Mouse (Mus musculus): ENCODE data around the gene Pdgfa. TPM values are rescaled to one million over a fixed set of nuclear protein-coding genes. Genes with fewer than 3 reads are reported as not detected.

The Pdgfa gene
- polyA plus RNA-seq, 1 experiment from 2014 or later, result 69.2 TPM

DNA sequence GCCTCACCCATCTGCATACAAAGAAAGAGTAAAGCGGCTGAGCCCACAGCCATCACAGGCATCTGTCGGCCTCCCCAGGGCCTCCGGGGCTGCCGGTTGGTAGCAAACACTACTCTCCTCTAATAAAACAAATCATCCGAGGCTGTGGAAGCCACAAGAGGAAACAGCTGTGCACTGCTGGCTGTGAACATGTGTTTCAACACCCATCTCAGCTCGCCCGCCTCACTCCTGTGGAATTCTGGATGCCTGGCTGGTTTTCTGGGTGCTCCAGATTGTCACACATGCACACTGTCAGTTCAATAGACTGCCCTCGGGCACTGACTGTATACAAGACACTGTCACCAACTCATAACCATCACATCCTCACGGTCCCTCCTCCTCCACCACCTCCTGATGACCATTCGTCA lies 40.7 kb downstream of the Pdgfa start:
- ATAC-seq (replicated peaks; ENCODE audit: low FRiP score, low TSS enrichment, low read depth) (no peak), DNase-seq (ENCODE audit: low spot score) (peak; percentile 71)
- Histone ChIP-seq H3K36me3 (ENCODE audit: control insufficient read depth, insufficient read depth, low read length) (no peaks in the 10 kb centered on the region), H3K27me3 (replicated peaks; ENCODE audit: control insufficient read depth, insufficient read depth, low read length) (no peaks in the 10 kb centered on the region), H3K9me3 (ENCODE audit: control insufficient read depth, low read length) (no peaks in the 10 kb centered on the region), H3K4me2 (ENCODE audit: low read length) (no peak overlapping the region), H3K9ac (ENCODE audit: low read length) (no peak overlapping the region), H3K4me1 (replicated peaks; ENCODE audit: control insufficient read depth, insufficient read depth, low read length) (peaks cover 30% of the 10 kb centered on the region), H3K27ac (ENCODE audit: low read depth) (peak overlapping the region; percentile 69), H3K4me3 (ENCODE audit: low read depth, low read length) (no peak overlapping the region)
- 28% methylated on average over 10 of the region's 10 CpGs for WGBS

DNA sequence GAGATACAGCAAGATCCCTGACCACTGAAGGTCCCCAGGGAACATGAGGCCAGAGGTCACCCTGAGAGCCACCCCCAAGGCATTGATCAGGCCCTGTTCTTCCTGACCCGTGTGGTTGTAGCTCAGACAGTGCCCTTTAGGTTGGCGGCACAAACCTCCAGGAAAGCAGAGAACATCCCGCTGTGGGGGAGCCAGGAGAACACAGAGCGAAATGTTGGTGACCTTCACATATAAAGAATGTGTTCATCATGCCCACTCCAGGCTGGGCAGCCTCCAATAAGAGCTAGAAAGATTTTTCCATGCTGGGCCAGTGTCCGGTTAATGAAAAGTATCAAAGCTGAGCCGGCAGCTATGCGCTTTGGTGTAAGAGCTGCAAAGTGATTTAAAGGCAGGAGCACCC lies 43.2 kb downstream of the Pdgfa start:
- Histone ChIP-seq H3K4me1 (replicated peaks; ENCODE audit: control insufficient read depth, insufficient read depth, low read length) (peaks cover 35% of the 10 kb centered on the region), H3K4me2 (ENCODE audit: low read length) (no peak overlapping the region), H3K36me3 (ENCODE audit: control insufficient read depth, insufficient read depth, low read length) (no peaks in the 10 kb centered on the region), H3K27ac (ENCODE audit: low read depth) (no peak overlapping the region), H3K27me3 (replicated peaks; ENCODE audit: control insufficient read depth, insufficient read depth, low read length) (no peaks in the 10 kb centered on the region), H3K9me3 (ENCODE audit: control insufficient read depth, low read length) (no peaks in the 10 kb centered on the region), H3K9ac (ENCODE audit: low read length) (no peak overlapping the region), H3K4me3 (ENCODE audit: low read depth, low read length) (no peak overlapping the region)
- DNase-seq (ENCODE audit: low spot score), result no peak
- WGBS, result 79% methylated on average over 7 of the region's 7 CpGs
- ATAC-seq (replicated peaks; ENCODE audit: low FRiP score, low TSS enrichment, low read depth), result no peak

DNA sequence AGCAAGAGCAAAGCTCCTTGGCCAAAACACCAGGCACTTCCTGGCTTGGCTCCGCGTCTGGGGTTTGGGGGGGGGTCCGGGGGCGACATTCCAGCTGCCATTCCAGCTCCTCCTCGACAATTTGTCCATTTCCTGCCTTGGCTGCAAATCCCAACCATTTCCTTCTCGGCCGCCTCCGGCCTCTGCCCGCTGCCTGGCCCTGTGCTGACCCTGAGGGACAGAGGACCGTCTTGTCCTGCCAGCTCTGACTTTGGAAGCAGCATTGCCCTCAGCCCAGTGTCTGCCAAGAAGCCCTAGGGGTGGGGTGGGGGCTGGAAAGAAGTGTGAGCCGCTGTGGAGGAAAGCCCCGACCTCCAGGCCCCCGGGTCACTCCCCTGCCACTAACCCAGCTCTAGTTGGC lies 44.2 kb downstream of the Pdgfa start:
- H3K4me2 ChIP-seq (ENCODE audit: low read length), result no peak overlapping the region
- no peaks in the 10 kb centered on the region for H3K9me3 ChIP-seq (ENCODE audit: control insufficient read depth, low read length)
- no peaks in the 10 kb centered on the region for H3K27me3 ChIP-seq (replicated peaks; ENCODE audit: control insufficient read depth, insufficient read depth, low read length)
- no peak overlapping the region for H3K9ac ChIP-seq (ENCODE audit: low read length)
- H3K27ac ChIP-seq (ENCODE audit: low read depth), result no peak overlapping the region; the same call in 1 of the 2 replicates
- no peak overlapping the region for H3K4me3 ChIP-seq (ENCODE audit: low read depth, low read length)
- peaks cover 45% of the 10 kb centered on the region for H3K4me1 ChIP-seq (replicated peaks; ENCODE audit: control insufficient read depth, insufficient read depth, low read length)
- no peak for DNase-seq (ENCODE audit: low spot score)
- 44% methylated on average over 13 of the region's 13 CpGs for WGBS
- ATAC-seq (replicated peaks; ENCODE audit: low FRiP score, low TSS enrichment, low read depth), result no peak
- no peaks in the 10 kb centered on the region for H3K36me3 ChIP-seq (ENCODE audit: control insufficient read depth, insufficient read depth, low read length)

DNA sequence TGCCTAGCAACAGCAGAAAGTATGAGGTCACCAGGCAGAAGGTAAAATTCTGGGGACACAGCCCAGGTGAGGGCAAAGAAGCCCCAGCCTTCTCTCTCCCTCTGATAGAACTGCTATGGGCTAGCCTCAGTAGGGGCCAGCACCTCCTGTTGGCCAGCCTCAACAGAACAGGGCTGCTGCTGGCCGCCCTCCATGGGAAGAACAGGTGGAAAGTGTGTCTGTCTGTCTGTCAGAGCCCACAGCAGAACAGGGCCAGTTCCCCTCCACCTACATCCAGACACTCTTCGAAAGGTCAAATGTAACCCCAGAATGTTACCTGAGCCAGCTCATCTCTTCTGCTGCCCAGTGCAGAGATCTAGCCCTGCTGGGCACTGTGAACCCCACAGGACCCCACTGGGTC lies 45.9 kb downstream of the Pdgfa start:
- DNase-seq (ENCODE audit: low spot score) (no peak), ATAC-seq (replicated peaks; ENCODE audit: low FRiP score, low TSS enrichment, low read depth) (no peak)
- Histone ChIP-seq H3K4me2 (ENCODE audit: low read length) (no peak overlapping the region), H3K9ac (ENCODE audit: low read length) (no peak overlapping the region), H3K36me3 (ENCODE audit: control insufficient read depth, insufficient read depth, low read length) (no peaks in the 10 kb centered on the region), H3K27ac (ENCODE audit: low read depth) (no peak overlapping the region), H3K9me3 (ENCODE audit: control insufficient read depth, low read length) (no peaks in the 10 kb centered on the region), H3K27me3 (replicated peaks; ENCODE audit: control insufficient read depth, insufficient read depth, low read length) (no peaks in the 10 kb centered on the region), H3K4me3 (ENCODE audit: low read depth, low read length) (no peak overlapping the region), H3K4me1 (replicated peaks; ENCODE audit: control insufficient read depth, insufficient read depth, low read length) (peaks cover 53% of the 10 kb centered on the region)
- 93% methylated on average over 2 of the region's 2 CpGs for WGBS

DNA sequence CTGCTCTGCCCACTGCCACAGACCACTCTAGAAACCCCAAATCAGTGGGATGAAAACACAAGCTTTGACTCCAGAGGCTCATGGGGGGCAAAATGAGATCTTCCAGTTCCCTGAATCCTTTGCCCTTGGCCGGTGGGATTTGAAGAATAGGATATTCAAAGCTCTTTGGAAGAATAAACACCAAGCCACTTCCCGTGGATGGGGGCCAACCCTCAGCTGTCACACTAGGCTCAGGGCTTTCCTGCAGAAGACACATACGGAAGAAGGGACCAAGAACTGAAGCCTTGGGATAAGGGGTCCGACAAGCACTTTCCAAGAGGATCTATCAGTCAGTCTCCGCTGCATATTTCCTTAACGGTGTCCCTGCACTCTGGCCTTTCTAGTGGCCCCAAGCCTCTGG lies 48.0 kb downstream of the Pdgfa start:
- Histone ChIP-seq H3K4me1 (replicated peaks; ENCODE audit: control insufficient read depth, insufficient read depth, low read length) (peaks cover 40% of the 10 kb centered on the region), H3K4me3 (ENCODE audit: low read depth, low read length) (no peak overlapping the region), H3K9me3 (ENCODE audit: control insufficient read depth, low read length) (no peaks in the 10 kb centered on the region), H3K27ac (ENCODE audit: low read depth) (peak overlapping the region; percentile 51; the same call in 1 of the 2 replicates), H3K4me2 (ENCODE audit: low read length) (no peak overlapping the region), H3K9ac (ENCODE audit: low read length) (no peak overlapping the region), H3K27me3 (replicated peaks; ENCODE audit: control insufficient read depth, insufficient read depth, low read length) (no peaks in the 10 kb centered on the region), H3K36me3 (ENCODE audit: control insufficient read depth, insufficient read depth, low read length) (no peaks in the 10 kb centered on the region)
- DNase-seq (ENCODE audit: low spot score) (no peak), ATAC-seq (replicated peaks; ENCODE audit: low FRiP score, low TSS enrichment, low read depth) (no peak)
- WGBS, result 64% methylated on average over 6 of the region's 6 CpGs

DNA sequence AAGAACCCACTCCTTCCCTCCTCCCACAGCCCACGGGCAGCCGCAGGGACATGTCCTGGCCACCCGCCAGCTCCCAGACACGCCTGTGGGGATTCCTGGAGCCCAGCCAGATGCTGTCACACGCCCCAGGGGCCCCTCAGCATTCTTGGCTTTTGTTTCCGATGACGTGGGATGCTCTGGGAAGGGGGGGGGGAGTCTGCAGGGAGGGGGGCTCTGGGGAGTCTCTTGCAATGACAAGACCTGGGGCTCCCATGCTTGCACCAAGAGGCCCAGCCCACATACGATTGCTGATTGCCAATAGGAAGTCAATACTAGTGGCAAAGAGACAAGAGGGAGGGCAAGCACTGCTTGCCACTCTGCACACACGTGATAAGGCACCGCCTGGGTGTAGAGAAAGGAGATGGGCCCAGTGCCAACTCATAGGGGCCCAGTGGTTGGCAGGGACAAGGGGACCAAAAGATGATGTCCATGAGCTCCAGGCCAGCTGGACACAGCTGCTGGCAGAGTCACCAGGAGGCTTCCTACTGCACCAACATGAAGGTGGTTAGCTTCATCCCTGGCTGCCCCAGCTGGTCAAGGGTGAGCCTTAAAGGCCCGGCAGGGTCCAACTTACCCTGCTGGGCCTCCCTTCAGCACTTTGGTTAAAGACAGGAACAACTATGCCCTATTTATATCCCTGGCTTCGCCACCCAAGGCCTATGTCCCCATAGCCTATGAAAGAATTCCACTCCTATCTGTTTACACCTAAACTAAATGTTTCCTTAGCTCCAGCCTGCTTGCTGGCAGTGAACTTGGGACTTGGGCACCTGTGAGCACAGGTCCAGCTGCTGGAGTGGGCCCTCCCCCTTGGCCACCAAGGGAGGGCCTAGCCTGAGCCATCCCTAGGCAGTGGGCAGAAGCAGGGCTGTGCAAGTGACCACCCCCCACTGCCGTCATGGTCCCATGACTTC lies 48.9 kb downstream of the Pdgfa start:
- H3K4me1 ChIP-seq (replicated peaks; ENCODE audit: control insufficient read depth, insufficient read depth, low read length), result peaks cover 34% of the 10 kb centered on the region
- no peak overlapping the region for H3K9ac ChIP-seq (ENCODE audit: low read length)
- DNase-seq (ENCODE audit: low spot score) (peak; percentile 75), ATAC-seq (replicated peaks; ENCODE audit: low FRiP score, low TSS enrichment, low read depth) (peak; percentile 65)
- H3K4me2 ChIP-seq (ENCODE audit: low read length), result peak overlapping the region; percentile 0; the same call in 1 of the 2 replicates
- H3K27ac ChIP-seq (ENCODE audit: low read depth), result peak overlapping the region; percentile 51
- no peaks in the 10 kb centered on the region for H3K9me3 ChIP-seq (ENCODE audit: control insufficient read depth, low read length)
- 22% methylated on average over 13 of the region's 13 CpGs for WGBS
- no peaks in the 10 kb centered on the region for H3K27me3 ChIP-seq (replicated peaks; ENCODE audit: control insufficient read depth, insufficient read depth, low read length)
- H3K36me3 ChIP-seq (ENCODE audit: control insufficient read depth, insufficient read depth, low read length), result no peaks in the 10 kb centered on the region
- no peak overlapping the region for H3K4me3 ChIP-seq (ENCODE audit: low read depth, low read length)

DNA sequence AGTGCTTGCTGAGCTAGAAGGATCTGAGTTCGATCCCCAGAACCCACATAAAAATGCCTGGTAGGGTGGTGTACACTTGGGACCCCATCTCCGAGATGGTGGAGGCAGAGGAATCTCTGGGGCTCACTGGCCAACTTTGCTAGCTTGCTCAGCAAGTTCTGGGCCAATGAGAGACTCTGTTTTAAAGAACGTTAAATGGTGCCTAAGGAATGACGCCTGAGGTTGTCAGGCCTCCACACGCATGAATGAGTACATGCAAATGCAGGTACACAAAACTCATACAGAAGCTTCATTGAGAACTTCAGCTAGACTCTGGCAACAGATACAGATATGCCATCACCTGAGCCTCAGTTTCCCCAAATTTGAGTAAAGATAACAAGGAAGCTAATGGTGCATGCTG lies 49.7 kb downstream of the Pdgfa start:
- Histone ChIP-seq H3K27me3 (replicated peaks; ENCODE audit: control insufficient read depth, insufficient read depth, low read length) (no peaks in the 10 kb centered on the region), H3K4me1 (replicated peaks; ENCODE audit: control insufficient read depth, insufficient read depth, low read length) (peaks cover 29% of the 10 kb centered on the region), H3K27ac (ENCODE audit: low read depth) (0 out of 2 replicates have a peak overlapping the region, but pooled peaks have one; percentile 10), H3K36me3 (ENCODE audit: control insufficient read depth, insufficient read depth, low read length) (no peaks in the 10 kb centered on the region), H3K4me3 (ENCODE audit: low read depth, low read length) (no peak overlapping the region), H3K9me3 (ENCODE audit: control insufficient read depth, low read length) (no peaks in the 10 kb centered on the region), H3K4me2 (ENCODE audit: low read length) (0 out of 2 replicates have a peak overlapping the region, but pooled peaks have one; percentile 0), H3K9ac (ENCODE audit: low read length) (no peak overlapping the region)
- ATAC-seq (replicated peaks; ENCODE audit: low FRiP score, low TSS enrichment, low read depth) (no peak), DNase-seq (ENCODE audit: low spot score) (no peak)
- 81% methylated on average over 5 of the region's 5 CpGs for WGBS

DNA sequence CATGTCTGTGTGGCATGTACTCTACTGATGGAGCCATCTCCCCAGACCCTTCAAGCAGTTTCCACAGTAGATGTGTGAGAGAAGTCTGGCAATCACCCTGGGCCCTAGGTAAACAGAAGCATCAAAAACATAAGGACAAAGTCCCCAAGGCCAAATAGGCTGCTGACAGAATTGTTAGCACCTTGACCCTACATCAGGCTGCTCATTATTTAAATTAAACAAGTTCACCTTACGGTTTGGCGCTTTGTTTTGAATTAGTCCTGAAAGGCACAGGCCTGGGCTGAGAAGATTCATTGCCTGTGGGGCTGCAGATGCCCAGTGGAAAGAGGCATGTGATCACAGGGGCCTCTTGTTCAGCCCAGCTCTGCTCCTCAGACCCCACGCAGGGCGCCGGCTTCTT lies 50.2 kb downstream of the Pdgfa start:
- Histone ChIP-seq H3K4me1 (replicated peaks; ENCODE audit: control insufficient read depth, insufficient read depth, low read length) (peaks cover 29% of the 10 kb centered on the region), H3K27me3 (replicated peaks; ENCODE audit: control insufficient read depth, insufficient read depth, low read length) (no peaks in the 10 kb centered on the region), H3K27ac (ENCODE audit: low read depth) (0 out of 2 replicates have a peak overlapping the region, but pooled peaks have one; percentile 10), H3K9me3 (ENCODE audit: control insufficient read depth, low read length) (no peaks in the 10 kb centered on the region), H3K9ac (ENCODE audit: low read length) (no peak overlapping the region), H3K36me3 (ENCODE audit: control insufficient read depth, insufficient read depth, low read length) (no peaks in the 10 kb centered on the region), H3K4me3 (ENCODE audit: low read depth, low read length) (no peak overlapping the region), H3K4me2 (ENCODE audit: low read length) (no peak overlapping the region)
- ATAC-seq (replicated peaks; ENCODE audit: low FRiP score, low TSS enrichment, low read depth) (no peak), DNase-seq (ENCODE audit: low spot score) (no peak)
- WGBS, result 56% methylated on average over 5 of the region's 5 CpGs

DNA sequence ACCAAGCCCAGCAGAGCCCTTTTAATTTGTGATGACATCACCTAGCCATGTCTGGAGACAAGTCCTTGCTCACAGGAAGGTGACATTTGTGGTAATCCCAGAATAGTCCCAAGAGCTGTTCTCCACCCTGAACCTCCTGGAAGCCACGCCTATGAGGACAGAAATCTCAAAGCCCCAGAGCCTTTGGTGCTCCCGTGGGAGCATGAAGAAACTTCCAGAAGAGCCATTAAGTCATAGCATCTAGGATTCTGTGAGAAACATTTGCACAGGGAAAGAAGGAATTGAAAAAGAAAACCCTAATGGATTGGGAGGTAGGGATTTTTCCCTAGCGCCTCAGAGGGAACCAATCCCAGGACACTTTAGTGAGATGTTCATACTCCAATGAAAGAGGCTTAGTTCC lies 52.2 kb downstream of the Pdgfa start:
- ATAC-seq (replicated peaks; ENCODE audit: low FRiP score, low TSS enrichment, low read depth) (no peak), DNase-seq (ENCODE audit: low spot score) (no peak)
- H3K4me2 ChIP-seq (ENCODE audit: low read length), result no peak overlapping the region
- WGBS, result 86% methylated on average over 3 of the region's 3 CpGs
- no peaks in the 10 kb centered on the region for H3K27me3 ChIP-seq (replicated peaks; ENCODE audit: control insufficient read depth, insufficient read depth, low read length)
- peaks cover 29% of the 10 kb centered on the region for H3K4me1 ChIP-seq (replicated peaks; ENCODE audit: control insufficient read depth, insufficient read depth, low read length)
- no peak overlapping the region for H3K9ac ChIP-seq (ENCODE audit: low read length)
- H3K36me3 ChIP-seq (ENCODE audit: control insufficient read depth, insufficient read depth, low read length), result no peaks in the 10 kb centered on the region
- no peak overlapping the region for H3K4me3 ChIP-seq (ENCODE audit: low read depth, low read length)
- no peaks in the 10 kb centered on the region for H3K9me3 ChIP-seq (ENCODE audit: control insufficient read depth, low read length)
- no peak overlapping the region for H3K27ac ChIP-seq (ENCODE audit: low read depth)
